Mouse (Mus musculus): ENCODE measurements at regions not wholly inside any gene's neighbourhood (a gene's known extent, or its start where the extent isn't known, plus 50 kb on each side); places are given as distances from the start of the nearest gene placed in this dataset.

DNA sequence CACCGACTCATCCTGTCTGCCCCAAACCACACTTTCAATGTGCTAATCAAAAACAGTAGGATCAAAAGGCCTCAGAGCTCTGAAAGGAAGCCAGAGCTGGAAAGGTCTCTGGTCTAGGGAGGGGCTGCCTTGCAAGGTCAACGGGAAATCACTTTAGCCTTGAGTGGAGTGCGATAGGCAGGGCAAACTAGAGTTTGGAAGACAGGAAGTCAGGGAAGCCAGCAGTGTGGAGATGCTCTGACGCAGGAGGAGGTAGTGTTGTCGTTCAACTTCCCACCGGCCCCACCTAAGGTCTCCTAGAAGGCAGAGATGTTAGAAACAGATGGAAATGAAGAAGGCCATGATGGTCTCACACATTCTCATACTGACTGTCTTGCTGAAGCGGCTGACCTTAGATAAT is 52.0 kb upstream of the Trp53i11 start:
- DNase-seq (ENCODE audit: low spot score) = no peak

DNA sequence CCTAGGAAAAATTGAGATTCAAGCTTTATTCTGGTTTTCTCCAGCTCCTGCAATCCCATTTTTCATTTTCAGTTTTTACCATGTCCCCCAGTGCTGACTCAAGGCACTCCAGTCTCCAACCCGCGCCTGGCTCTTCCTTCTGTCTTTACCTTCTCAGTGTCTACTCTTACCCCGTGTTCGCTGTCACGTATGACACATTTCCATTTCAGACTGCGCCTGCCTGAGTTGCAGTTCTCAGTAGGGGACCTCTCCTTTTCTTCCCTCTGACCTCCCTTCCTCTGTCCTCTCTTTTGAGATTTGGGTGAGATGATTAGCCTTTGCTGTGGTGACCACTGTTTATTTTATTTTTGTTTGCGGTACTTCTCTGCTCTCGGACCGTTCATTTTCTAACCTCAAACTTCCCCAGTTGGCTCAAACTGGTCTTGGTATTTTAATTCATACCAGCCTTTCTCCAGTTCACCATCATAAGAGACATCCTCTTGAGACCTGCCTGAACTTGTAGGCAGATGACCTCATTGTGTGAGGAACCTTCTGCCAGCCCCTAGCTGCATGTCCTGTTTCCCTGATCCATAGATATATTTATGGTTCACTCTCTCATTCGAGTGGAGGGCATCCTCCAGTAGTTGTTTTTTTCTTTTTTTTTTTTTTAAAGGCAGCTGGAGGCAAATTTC is 53.9 kb upstream of the Trp53i11 start:
- DNase-seq (ENCODE audit: low spot score) = no peak

DNA sequence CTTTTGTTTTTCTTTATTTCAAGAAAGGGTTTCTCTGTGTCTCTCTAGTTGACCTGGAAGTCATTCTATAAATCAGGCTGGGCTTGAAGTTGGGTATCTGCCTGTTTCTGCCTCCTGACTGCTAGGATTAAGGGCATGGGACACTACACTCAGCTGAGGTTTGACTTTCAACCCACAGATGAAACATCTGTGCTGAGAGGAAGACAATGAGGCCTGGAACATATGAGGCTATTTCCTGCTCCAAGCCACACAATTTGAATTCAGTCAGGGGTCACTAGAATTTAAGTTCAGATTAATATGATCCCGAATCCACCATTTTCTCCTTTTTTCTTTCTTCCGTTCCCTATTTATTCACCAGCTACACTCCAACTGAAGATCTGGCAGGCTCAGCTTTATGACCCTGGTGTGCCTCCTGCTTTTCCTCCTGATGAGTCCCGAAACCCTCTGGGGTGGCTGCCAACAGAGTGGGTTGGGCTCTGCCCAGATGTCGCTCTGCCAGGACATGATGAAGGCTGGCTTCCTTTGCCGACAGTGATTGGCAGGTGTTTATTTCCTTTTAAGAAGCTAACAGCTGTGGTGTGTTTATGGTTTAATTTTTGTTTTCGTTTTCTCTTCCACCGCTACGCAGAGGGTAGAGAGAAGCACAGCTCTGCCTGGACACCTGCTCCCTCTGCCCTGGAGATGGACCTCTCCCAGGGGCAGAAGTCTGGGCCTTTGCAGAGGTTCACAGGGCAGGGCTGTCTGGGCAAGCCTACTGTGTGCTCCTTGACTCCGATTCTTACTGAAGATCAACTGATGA is 55.3 kb upstream of the Trp53i11 start:
- DNase-seq (ENCODE audit: low spot score) = no peak

DNA sequence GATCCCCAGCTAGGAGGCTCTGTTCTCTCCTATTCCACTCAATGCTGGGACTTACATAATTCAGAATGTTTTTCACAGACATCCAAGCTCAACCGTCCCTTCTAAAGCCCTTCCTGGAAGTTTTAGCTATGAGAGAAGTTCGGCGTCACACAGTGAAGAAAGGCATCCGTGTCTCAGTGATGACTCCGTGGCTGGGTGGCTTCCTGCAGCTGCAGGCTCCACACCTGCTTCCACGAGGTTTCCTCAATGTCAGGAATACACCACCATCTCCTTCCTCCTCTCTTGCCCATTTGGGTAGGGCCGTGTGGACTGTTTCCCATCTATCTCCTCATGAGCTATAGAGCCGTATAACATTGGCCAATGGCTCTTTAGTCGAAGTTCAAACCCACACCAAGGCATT is 56.1 kb upstream of the Trp53i11 start:
- no peak for DNase-seq (ENCODE audit: low spot score)

DNA sequence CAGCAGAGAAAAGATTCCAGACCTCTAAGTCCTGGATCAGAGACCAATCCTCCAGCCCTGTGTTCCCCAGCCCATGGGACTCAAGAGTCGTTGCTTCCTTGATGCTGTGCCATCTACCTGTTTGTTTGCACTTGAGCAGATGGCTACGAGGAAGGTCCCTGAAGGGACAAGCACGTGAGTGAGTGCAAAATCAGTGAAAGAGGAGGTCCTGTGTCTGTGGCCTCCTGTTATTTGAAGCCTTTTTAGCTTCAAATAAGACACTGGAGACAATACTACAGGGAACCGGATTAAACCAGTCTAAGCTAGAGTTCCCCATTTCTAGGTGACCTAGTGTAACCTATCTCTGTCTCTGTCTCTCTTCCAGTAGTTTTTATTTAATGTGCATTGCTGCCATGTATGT is 58.2 kb upstream of the Trp53i11 start:
- no peak for DNase-seq (ENCODE audit: low spot score)

DNA sequence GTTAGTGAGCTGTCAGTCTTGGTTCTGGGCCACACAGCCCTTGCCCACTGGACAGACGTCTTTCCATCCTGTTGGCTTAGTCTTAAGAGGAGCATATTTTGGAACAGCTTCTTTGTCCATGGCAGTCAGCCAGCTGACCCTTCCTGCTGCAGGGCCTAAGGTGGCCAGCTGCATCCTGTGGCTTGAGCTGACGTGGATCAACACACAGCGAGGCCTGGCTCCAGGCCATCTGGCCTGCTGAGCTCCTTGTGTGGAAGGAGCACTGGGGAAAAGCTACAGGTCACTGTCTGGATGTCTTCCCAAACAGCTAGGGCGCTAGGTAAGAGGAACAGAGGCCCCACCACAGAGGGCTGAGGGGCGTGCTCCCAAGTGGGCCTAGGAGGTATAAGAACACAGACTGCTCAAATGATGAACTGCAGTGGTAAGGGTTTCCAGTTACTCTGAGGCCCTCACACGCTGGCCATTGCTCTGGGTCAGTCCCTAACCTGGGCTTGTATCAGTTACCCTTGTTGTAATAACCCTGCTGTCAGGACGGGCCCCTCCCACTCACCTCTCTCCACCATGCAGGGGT is 60.7 kb upstream of the Trp53i11 start:
- peak; percentile 64 for DNase-seq (ENCODE audit: low spot score)

DNA sequence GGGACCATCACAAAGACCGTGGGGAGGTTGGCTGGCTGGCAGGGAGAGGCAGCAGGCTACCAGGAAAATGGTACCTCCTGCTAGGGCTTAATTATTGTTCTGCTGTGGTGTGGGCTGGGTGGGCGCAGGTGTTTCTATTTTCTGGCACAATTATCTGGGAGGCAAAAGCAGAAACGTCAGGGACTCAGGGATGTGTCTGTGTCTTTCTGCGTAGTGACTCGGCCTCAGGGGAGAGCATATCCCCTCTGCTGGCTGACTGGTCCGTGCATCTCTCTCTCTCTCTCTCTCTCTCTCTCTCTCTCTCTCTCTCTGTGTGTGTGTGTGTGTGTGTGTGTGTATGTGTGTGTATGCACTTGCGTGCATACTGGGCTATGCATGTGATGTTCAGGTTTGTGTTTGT is 61.2 kb upstream of the Trp53i11 start:
- DNase-seq (ENCODE audit: low spot score) = no peak

DNA sequence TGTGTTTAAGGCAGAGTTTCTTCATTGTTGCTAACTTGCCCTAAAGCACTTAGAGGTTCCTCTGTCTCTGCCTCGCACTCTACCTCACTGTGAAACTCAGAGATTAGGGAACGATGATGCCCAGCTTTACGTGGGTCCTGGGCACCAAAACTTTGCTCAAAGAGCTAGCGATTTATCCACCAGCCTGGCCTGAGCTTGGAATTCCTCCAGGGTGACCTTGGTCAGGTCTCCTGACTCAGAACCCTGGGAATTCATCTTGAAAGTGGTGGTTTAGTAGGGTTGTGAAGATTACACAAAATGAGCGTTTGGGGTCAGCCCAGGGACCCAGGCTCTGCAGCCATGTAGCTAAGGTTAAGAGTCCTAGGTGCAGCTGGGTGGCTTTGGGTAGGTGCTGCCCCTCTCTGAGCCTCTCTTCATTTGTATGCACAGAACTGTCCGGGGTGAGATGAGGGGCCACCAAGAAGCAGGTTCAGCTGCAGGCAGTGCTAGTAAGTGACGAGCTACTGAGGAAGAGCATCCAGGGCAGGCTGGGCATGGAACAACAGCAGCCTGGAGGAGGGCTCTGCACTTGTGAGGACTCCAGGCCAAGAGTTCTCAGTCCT is 62.4 kb upstream of the Trp53i11 start:
- DNase-seq (ENCODE audit: low spot score) = no peak

DNA sequence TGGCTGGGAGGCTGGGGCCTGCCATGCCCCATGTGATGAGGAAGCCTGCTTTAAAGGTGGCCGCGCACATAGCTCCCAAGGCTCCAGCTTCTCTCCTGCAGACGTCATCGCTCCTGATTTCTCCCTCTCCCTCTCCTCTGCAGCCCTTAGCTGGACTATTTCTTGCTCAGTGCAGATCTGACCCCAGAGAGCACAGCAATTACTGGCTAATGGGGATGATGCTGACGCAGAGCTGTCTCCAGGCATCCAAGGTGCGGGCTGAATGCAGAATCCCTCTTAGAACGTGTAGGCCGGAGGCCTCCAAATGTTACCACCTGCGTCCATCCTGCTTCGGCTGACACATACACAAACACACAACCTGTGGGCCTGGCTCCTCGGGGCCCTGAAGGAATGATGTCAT is 63.5 kb upstream of the Trp53i11 start:
- DNase-seq (ENCODE audit: low spot score) = no peak

DNA sequence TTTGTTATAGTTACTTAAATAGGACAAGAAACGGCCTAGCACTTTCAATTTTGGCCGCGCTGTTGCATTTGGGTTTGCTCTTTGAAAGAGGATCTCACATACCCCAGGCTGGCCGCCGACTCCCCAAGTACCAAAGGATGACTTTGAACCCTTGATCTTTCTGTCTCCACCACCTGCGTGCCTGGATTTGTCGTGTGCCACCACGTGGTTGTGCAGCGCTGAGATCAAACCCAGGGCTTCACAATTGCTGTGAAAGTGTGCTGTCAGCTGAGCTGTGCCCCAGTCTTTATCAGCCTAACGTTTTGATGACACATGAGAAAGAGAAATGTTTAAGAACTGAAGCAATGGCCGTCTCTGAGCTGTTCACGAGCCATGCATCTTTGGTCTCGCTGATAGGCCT is 67.0 kb upstream of the Trp53i11 start:
- no peak for DNase-seq (ENCODE audit: low spot score)

DNA sequence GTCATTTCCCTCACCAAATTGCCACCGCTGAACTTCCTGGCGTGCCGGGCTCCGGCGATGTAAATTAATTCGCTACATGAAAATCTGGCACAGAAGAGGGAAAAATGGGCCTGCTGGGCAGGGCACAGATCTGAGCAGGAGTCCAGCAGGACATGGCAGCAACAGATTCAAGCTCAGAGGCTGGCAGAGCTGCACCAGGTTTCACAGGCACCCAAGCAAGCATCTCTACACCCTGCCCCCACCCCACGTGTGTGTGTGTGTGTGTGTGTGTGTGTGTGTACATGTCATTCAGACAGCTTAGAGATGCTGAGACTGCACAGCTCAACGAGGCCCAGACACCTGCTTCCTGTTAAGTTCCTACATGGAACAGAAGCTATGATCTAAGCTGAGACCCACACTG is 68.3 kb upstream of the Trp53i11 start:
- no peak for DNase-seq (ENCODE audit: low spot score)

DNA sequence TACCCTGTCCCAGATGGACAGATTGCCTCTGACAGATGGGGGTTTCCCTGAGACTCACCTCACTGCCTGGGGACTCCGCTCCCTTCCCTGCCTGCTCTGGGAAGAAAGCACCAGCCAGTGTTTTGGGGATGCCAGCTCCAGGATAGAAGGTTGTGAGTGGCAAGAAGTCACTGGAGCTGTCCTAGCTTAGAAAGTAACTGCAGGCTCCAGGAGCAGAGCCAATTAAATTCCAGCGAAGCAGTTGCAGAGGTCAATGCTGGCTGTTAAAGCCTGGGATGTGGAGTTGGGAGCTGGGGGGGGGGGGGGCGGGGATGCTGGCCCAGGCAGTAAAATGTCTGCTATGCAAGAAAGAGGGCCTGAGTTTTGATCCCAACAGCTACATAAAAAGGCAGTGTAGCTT is 69.3 kb upstream of the Prdm11 start:
- no peak for DNase-seq (ENCODE audit: low spot score)

DNA sequence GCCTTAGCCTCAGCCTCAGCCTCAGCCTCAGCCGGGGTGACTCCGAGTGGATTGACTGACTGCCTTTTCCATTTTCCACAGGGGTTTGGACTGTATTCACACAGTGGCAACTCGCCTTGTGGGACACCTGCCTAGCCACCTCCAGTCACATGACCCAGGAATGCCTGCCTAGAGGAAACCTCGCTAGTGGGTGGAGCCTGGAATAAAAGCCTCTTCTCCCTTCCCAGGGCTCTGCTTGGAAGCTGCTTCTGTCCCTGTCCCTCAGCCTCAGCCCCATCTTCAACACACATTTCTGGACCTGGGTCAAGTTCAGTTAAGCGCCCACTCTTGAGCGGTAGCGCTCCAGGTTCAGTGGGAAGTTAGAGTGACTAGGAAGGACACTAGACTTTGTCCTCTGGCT is 68.0 kb upstream of the Prdm11 start:
- no peak for DNase-seq (ENCODE audit: low spot score)

DNA sequence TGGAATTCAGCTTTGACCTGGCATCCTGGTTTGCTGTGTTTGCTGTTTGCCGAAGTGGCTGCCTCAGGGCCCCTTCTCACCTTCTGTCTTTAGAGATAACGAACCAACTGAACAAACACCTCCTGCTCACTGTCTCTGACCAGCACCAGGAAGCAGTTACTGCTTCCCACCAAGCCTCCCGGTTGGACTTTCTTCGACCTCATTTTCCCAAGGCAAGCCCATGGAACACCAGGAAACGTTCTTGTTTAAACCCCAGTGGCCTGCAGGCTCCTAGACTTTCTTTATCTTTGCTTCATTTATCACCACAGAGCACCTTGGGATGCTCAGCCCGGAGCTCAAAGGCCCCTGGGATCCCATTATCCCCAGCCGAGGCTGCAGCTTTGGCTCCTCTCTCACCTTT is 66.4 kb upstream of the Prdm11 start:
- no peak for DNase-seq (ENCODE audit: low spot score)

DNA sequence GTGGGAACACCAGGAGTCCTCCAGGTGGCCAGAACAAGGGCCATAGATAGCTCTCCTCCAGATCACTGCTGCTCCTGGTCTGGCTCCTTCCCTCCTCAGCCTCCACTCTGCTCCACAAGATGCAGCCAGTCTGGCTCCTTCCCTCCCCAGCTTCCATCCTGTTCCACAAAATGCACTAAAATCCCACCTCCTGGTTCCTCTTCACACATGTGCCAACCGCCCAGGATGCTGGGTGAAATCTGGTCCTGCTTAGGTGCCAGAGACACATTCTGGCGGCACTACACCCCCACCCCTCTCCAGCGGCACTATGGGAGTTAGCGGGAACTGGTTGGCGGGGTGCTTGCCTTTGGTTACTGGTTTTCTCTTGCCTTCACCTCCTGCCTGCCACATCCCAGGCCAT is 64.9 kb upstream of the Prdm11 start:
- DNase-seq (ENCODE audit: low spot score) = no peak

DNA sequence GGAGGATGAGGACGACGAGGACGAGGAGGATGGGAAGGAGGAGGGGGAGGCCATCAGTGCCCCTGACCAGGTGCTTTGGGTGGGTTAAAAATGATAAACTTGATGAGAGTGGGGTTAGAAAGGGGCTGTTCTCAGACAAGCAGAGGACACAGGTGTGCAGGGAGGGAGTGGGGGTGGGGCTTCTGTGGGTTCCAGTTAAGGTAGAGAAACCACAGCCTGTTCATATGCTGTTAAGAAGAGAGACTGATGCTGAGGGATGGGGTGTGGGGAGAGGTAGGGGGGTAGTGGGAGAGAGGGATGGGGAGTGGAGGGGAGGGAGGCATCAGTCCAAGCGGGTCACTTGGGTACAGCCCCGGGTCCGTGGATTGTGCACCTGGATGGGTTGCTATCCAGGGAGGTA is 60.6 kb upstream of the Prdm11 start:
- no peak for DNase-seq (ENCODE audit: low spot score)

DNA sequence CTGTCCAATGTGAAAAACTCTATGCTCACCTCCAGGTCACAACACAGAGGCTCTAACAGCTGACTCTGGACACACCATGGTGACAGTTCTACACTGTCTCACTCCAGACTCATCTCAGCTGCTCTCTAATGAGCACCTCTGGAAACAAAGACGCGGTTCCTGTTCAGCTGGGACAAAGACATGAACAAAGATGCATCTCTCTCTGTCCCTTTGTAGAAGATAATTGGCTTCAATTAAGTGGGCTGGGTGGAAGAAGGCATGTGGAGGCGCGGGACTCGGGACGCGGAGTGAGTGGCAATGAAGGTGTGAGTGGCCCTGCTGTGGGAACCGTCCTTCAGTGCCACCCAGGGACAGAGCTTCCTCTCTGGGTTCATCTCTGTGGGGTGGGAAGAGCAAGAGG is 56.0 kb upstream of the Prdm11 start:
- DNase-seq (ENCODE audit: low spot score) = no peak

DNA sequence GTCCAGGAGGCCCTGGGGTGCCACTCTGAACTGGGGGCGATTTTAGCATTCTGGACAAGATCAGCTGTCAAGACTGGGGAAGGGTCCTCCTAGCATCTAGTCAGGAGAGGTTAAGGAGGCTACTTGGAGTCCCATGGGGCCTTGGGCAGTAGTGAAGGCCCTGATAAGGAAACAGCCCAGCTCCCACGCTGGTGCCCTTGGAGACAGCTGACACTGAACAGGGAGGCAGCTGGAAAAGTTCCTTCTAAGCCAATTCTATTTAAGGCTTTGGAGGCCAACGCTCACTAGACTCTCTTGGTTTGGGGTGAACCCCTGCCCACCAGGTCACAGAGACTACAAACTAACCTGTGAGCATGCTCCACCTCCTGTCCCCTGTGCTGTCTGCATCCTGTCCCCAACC is 53.8 kb upstream of the Prdm11 start:
- DNase-seq (ENCODE audit: low spot score) = no peak

DNA sequence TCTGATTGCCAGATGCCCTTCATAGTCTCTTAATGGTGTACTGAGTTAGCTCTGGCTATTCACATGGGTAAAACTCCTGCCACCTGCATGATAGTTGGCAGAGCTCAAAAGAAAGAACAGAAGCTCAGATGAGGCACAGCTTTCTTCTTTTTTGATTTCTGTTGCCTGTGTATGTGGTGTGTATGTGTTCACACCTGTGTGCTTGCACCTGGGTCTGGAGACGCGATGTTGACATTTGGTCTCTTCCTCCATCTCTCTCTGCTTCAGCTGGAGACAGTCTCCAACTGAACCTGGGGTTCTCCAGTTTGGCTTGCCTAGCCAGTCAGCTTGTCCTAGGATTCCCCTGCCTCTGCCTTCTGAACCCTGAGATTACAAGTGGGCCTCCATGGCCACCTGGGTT is 51.0 kb upstream of the Prdm11 start:
- DNase-seq (ENCODE audit: low spot score) = no peak

DNA sequence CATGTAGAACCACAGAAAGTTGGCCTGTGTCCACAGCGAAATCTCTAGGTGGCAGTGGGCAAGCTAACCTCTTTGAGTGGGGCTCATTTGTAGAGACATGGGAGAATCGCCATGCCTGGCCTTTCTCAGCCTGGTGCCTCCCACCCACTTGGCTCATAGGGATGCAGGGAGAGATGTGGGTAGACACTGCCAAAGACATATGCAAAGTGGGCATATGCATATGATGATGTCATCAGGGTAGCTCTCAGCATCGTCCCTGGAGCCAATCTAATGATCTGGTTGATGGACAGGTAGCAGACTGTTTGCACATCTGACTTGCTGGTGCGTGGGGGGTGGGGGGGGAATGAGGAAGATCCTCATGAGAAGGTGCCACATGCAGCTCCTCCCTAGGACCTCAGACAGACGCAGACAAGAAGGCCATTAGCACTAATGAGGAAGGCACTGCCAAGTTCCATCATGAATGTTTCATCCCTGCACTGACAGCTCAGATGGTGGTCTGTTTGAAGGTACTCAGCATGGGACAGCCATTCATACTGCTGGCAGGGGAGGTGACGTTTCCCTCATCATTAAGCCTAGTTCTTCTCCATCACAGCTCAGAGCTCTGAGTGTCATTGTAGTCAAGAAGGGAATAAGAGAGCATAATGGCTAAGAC is 50.2 kb upstream of the Prdm11 start:
- DNase-seq (ENCODE audit: low spot score) = no peak

All from testis, postnatal 10 days (tissue).